Mouse (Mus musculus): ENCODE data around the gene Vamp8.

Vamp8 gene

DNA sequence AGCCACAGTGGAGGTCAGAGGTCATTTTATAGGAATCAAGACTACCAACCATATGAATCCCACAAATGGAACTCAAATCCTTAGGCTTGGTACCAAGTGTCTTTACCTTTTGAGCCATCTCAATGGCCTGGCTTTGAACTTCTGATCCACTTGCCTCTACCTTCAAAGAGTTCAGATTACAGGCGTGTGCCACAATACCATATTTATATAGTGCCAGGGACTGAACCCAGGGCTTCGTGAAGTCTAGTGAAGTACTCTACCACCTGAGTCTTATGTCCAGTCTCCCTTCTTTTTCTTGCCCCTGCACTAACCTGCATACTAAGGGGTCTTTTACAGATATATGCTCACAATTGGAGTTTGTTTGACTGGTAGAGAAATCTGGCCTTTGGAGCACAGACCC lies 3.9 kb downstream of the Vamp8 start:
- TF ChIP-seq GATA4 (IDR thresholded peaks at IDR 0.05; ENCODE audit: insufficient replicate concordance, low read length), result no peak

DNA sequence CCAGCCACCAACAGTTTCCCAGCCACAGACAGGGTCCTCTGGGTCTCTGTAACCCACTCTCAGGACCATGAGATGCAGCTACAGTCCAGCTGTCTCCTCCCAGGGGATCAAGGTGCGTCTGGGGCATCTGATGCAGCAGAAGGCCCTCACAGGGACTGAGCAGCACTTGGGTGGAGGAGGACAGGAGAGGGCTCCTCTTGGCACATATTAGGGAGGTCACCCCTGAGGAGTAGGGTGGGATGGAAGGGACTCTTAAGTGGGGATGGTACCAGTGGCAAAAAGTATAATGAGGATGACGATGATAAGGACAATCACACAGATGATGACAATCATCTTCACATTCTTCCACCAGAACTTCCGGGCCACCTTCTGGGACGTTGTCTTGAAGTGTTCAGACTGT lies 5.2 kb downstream of the Vamp8 start:
- TF ChIP-seq GATA4 (IDR thresholded peaks at IDR 0.05; ENCODE audit: insufficient replicate concordance, low read length), result no peak

DNA sequence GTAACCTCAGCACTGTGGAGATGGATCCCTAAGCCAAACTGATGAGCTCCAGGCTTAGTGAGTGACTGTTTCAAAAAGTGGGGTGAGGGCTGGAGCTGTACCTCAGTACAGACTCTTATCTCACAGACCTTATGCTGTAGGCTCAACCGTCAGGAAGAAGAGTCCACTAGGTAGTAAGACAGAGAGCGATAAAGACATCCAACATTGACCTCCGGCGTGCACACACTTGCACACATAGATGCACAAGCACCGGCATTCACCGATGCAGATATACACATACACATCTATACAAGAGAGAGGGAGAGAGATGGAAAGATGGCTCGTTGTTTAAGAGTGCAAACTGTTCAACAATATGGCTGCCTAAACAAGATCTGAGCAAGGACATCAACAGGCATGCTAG lies 6.6 kb downstream of the Vamp8 start:
- TF ChIP-seq GATA4 (IDR thresholded peaks at IDR 0.05; ENCODE audit: insufficient replicate concordance, low read length), result no peak

DNA sequence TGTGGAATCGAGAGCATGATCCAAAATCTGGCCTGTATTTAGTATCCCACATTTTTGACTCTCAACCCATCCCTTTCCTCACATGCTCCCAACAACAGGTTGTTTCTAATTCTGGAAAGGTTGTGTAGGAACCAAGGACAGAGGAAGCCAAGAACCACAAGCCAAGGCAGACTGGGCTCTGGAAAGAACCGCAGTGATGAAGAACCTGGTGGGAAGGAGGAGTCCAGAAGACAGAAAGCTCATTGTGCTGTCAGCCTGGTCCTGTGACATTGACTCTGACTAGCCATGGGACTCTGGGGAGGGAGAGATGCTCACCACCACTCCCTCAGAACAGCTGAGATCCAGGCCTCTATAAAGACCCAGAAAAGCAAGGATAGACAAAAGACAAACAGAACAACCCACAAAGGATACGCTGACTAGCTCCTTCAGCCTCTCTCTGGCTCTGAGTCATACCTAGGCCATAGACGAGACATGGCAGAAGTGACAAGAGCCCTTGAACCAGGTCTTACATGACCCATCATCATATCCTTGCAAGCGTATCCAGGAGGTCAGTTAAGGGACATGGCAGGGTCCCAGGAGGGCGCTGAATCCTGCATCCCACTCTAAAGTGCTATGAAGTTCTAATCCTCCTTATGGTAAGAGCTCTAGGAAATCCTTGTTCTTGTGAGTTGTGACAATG lies 7.2 kb downstream of the Vamp8 start:
- TF ChIP-seq GATA4 (IDR thresholded peaks at IDR 0.05; ENCODE audit: insufficient replicate concordance, low read length), result no peak

DNA sequence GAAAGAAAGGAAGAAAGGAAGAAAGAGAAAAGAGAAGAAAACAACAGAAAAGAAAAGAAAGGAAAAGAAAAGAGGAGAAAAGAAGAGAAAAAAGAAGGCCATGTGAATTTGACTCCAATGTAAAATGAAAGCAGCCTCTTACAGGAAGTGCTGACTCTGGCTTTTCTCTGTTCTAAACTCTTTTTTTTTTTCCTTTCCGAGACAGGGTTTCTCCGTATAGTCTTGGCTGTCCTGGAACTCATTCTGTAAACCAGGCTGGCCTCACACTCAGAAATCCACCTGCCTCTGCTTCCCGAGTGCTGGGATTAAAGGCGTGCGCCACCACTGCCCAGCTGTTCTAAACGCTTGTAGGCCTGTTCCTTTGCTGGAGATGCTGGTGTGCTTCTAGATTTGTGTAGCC lies 8.0 kb downstream of the Vamp8 start:
- TF ChIP-seq GATA4 (IDR thresholded peaks at IDR 0.05; ENCODE audit: insufficient replicate concordance, low read length), result no peak

DNA sequence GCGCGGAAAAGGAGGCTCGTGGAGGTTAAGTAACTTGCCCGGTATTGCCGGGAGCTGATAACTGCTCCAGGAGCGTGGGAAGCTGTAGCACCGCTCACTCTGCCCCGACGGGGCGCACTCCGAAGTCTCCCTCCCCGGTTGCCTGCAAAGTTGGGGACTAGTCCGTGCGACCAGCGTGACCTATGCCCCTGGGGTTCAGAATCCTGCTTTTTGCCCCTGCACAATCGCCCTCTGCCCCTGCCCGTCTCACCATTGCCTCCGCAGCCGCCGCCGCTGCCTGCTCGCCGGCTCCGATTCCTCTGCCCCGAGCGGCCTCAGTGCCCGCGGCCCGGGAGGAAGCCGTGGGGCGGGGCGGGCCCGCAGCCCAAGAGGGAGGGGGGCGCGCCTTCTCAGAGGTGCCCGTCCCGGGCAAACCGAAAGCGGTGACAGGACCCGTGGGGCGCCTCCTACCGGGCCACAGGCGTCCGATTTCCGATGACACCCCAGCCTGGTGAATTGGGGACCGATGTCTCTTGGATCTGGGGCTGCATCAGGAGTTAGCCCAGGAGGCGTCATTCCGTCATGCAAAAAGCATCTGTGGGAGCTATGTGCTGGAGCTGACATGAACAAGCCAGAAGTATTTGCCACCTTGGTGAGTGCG lies 10.3 kb downstream of the Vamp8 start, which contains the start of gene Vamp5:
TSS of gene Vamp5 (minus strand) at position 338 of the 640 bp plus-strand sequence.
- peak; percentile 5; the same call in 1 of the 2 replicates for TF ChIP-seq GATA4 (IDR thresholded peaks at IDR 0.05; ENCODE audit: insufficient replicate concordance, low read length)

DNA sequence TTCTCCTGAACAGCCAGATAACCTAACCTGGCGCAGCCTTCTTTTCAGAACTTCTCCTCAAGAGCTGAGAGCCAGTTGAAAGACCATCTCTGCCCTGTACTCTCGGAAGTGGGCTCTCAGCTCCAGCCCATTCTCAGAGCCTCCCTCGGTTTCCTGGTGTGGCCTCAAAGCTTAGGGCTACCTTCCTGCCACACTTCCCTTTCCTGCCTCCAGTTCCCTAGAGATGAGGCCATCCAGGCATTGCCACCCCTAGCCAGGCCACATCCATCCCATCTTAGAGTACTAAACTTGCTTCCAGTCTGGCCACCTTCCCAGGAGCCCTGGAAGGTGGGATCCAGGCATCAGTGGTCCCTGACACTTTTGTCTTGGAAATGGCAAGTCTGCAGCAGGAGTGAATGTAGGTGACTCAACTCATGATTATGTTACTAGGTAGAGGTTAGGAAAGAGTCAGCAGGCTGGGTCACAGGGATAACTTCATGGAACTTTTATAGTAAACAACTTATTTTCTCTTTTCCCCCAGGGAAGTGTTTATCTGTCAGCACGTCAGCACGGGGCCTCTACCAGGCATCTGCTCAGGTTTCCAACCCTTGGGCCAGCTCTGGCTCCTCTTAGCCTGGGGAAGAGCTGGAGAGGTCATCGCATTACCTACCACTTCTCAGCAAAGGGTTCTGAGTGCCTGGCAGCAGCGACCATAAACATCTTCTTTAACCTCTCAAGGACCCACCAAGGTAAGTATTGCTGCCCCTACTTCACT lies 10.9 kb downstream of the Vamp8 start:
- no peak for TF ChIP-seq GATA4 (IDR thresholded peaks at IDR 0.05; ENCODE audit: insufficient replicate concordance, low read length)

DNA sequence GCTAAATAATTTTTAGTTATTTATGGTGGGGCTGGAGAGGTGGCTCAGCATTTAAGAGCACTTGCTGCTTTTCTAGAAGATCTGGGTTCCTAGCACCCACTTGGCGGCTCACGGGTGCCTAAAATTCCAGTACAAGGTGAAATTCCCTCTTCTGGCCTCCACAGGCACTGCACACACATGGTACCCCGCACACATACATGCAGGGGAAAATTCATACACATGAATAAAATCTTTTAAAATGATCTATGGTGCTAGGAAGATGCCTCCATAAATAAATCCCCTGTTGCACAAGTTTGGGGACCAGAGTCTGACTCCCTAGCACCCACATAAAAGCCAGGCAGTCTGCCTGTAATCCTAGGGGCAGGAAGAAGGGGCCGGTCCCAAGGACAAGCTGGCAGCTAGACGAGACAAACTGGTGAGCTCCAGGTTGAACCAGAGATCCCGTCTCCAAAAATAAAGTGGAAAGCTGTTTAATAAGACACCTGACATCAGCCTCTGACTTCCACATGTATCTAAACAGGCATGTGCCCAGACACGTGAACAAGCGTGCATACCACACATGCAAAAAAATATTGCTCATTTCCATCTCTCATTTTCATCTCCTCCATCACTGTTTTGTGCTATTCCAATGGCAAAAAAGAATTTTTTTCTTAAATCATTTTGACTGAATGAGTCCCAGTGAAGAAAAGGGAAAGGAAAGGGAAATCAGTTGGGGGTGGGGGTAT lies 11.8 kb downstream of the Vamp8 start:
- no peak for TF ChIP-seq GATA4 (IDR thresholded peaks at IDR 0.05; ENCODE audit: insufficient replicate concordance, low read length)

DNA sequence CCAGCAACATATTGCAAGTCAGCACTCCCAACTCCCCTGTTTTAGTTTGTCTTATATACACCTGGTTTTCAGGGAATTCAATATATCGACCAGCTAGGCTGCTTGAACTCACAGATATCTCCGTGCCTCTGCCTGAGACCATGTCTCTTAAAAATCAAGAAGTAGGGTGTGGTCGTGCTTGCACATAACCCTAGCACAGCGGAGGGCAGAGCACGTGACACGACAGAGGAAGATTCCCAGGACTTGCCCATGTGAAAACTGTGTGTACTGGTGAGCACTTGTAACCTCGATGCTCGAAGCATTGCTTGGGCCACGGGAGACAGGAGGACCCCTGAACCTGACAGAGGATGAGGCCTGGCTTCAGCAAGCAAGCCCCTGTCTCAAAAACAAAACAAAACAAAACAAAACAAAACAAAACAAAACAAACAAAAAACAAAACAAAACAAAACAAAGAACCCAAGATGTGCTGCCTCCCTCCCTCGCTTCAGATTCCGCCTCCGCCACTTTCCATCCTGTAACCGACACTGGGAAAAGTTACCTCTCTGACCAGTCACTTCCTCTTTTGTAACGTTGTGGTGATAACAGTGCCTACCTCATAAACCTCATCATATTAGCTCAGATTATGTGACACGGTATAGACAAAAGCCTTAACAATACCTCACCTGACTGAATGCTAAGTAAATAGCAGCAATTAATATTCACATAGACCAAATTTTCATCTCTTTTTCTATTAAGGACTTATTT lies 15.5 kb downstream of the Vamp8 start:
- no peak for TF ChIP-seq GATA4 (IDR thresholded peaks at IDR 0.05; ENCODE audit: insufficient replicate concordance, low read length)

DNA sequence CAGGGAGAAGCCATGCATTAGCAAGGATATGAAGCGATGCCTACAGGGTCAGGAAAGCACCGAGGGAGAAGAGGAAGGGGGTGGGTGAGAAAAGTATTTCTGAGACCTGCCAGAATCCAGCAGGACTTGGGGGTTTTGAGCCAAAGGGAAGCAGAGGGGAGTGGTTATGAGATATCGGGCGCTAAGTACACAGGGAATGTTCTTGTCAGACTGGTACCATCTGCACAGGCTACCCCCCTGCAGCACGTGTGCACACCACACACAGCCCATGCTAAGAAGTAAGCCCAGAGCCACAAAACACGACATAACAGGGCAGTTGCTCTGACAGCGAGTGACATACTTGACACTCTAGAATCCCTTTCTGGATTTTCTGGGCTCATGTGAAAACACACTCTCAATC lies 16.3 kb downstream of the Vamp8 start:
- peak; percentile 28; the same call in 1 of the 2 replicates for TF ChIP-seq GATA4 (IDR thresholded peaks at IDR 0.05; ENCODE audit: insufficient replicate concordance, low read length)

DNA sequence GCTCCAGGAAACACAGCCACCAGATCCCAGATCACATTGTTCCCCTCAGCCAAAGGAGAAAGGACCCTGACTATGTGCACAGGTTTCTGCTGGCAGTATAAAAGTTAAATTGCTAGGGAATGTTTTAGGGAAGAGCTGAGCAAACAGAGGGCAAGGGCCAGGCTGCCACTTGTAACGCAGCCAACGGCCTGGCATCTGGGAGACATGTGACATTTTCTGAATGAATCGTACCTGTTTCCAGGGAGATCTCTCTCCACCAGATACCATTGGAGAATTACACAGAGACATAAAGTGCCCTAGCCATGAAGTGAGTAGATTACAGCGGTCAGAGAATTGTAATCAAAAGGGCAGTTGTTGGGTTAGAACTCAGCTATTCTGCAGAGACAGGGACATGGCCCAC lies 17.3 kb downstream of the Vamp8 start:
- no peak for TF ChIP-seq GATA4 (IDR thresholded peaks at IDR 0.05; ENCODE audit: insufficient replicate concordance, low read length)

DNA sequence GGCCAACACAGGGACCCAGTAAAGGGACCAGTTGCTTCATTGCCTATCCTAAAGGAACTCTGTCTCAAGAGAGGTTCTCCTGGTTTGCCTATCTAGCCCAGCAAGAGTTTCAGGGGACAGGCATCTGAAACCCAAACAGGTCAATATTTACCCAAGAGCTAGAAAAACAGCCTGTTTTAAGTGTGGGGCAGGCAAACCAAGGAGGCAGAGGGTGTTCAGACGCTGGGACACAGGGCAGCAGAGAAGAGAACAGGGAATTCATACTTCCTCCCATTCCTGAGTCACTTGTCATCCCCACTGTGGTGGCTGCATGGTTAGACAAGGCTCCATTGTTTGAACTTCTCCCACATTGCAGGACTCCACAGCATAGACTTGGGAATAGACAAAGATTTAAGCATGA lies 18.9 kb downstream of the Vamp8 start:
- no peak for TF ChIP-seq GATA4 (IDR thresholded peaks at IDR 0.05; ENCODE audit: insufficient replicate concordance, low read length)

DNA sequence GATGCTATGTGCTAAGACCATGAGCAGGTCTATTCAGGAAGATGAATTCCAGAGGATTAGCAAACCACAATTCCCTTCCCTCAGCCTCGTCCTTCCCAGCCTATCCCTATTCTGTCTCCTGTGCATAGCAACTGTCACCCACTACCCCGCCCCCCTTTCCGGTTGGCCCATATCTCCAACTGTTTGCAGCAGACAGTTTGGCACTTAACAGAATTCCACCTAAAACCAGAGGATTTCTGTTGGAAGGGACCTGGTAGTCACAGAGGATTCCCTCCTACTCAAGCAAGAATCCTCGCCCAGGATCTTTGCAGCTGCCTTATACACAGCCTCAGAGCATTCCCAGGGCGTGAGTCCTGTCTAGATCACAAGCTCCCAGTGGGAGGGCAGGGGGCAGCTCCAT lies 19.4 kb downstream of the Vamp8 start:
- 0 out of 2 replicates have a peak, but pooled peaks have one; percentile 5 for TF ChIP-seq GATA4 (IDR thresholded peaks at IDR 0.05; ENCODE audit: insufficient replicate concordance, low read length)

DNA sequence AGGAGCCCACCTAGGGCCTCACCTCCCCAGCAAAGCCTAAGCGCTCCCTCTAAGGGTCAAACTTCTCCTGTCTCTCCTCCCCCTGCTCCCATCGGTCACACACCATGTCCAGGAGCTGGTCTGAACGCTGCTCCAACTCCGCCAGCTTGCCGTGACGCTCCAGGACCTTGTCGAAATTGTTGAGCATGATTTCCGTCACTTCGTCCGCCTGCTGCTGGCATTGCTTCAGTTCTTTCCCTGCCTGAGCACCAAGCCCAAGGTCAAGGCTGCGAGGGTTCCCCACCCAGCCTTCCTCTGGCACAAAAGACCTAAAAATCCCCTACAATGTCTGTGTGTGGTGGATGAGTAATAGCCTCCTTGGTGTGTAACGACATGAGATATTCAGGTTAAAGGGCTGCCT lies 20.4 kb downstream of the Vamp8 start:
- no peak for TF ChIP-seq GATA4 (IDR thresholded peaks at IDR 0.05; ENCODE audit: insufficient replicate concordance, low read length)

DNA sequence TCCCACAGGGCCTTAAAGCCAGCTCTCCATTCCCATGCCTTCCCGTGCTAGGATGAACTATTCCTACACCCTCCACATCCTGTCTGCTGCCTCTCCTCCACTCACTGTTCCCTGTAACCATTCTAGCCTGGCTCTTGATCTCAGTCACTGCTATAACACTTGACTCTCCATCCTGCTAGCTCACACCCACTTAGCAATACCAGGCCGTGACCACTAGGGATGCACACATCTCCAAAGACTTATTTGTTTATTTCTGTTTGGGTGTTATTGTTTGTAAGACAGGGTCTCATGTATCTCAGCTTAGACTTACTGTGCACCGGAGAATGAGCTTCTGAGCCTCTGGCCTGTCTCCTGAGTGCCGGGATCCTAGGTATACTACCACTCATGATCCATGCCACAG lies 20.9 kb downstream of the Vamp8 start:
- no peak for TF ChIP-seq GATA4 (IDR thresholded peaks at IDR 0.05; ENCODE audit: insufficient replicate concordance, low read length)
